Mouse (Mus musculus) liver, postnatal 0 days (tissue): ENCODE measurements at regions not wholly inside any gene's neighbourhood (a gene's known extent, or its start where the extent isn't known, plus 50 kb on each side); places are given as distances from the start of the nearest gene placed in this dataset.
"Not testable (repeated sequence)": the region's sequence is repeated elsewhere in the genome, so short reads cannot be mapped to it uniquely, and the experiment has no call there.

Experiments
- ATAC-seq: fragments of 200-750 bp; cut with Nextera tagmentation; 2 replicates; pipeline ENCODE4 v1.8.0; 2017; ENCODE audit warnings: mild to moderate bottlenecking, moderate library complexity
- DNase-seq: peaks from one replicate; pipeline ENCODE4 v3.0.0-alpha.2; 2016
- H3K27ac ChIP-seq: fragments of 300-500 bp; sonication (generic); 2 replicates; pipeline ENCODE4 v1.5.1; 2014; ENCODE audit warnings: antibody characterized with exemption, moderate library complexity, mild to moderate bottlenecking, low read depth
- H3K27me3 ChIP-seq: fragments of 300-500 bp; sonication (generic); 2 replicates; pipeline ENCODE4 v1.6.1; 2014; ENCODE audit warnings: low read length, control low read depth, mixed read lengths; ENCODE audit not compliant: insufficient read depth
- H3K36me3 ChIP-seq: fragments of 300-500 bp; sonication (generic); replicated peaks from 2 replicates; pipeline ENCODE4 v1.6.1; 2014; ENCODE audit warnings: mild to moderate bottlenecking, control low read depth, low read length, moderate library complexity, mixed read lengths; ENCODE audit not compliant: insufficient read depth
- H3K4me1 ChIP-seq: fragments of 300-500 bp; sonication (generic); 2 replicates; pipeline ENCODE4 v1.6.1; 2014; ENCODE audit warnings: antibody characterized with exemption, mild to moderate bottlenecking, control low read depth; ENCODE audit not compliant: insufficient read depth
- H3K4me2 ChIP-seq: fragments of 300-500 bp; sonication (generic); 2 replicates; pipeline ENCODE4 v1.6.1; 2014; ENCODE audit warnings: low read depth, mild to moderate bottlenecking, low read length, moderate library complexity, mixed read lengths
- H3K4me3 ChIP-seq: fragments of 300-500 bp; sonication (generic); 2 replicates; pipeline ENCODE4 v1.5.1; 2014; ENCODE audit warnings: low read depth, low read length
- H3K9ac ChIP-seq: fragments of 300-500 bp; sonication (generic); replicated peaks from 2 replicates; pipeline ENCODE4 v1.6.1; 2014; ENCODE audit warnings: mild to moderate bottlenecking, moderate library complexity
- H3K9me3 ChIP-seq: fragments of 300-500 bp; sonication (generic); 2 replicates; pipeline ENCODE4 v1.6.1; 2016; ENCODE audit warnings: mild to moderate bottlenecking, control low read depth, low read length, mixed read lengths
- CTCF ChIP-seq: sonication (generic); IDR thresholded peaks from 2 replicates; pipeline ENCODE4 v1.5.1; 2016; ENCODE audit warnings: antibody characterized with exemption, low read depth
- EP300 ChIP-seq: IDR thresholded peaks from 2 replicates; pipeline ENCODE4 v1.6.1; 2016; ENCODE audit warnings: antibody characterized with exemption, low read depth, mild to moderate bottlenecking
- WGBS: fragments of 180-500 bp; shearing (Covaris S2); extraction: QIAGEN DNeasy Blood & Tissue Kit; methylation state at CpG from one replicate; pipeline ENCODE4 v1.1.7; 2014; ENCODE audit not compliant: insufficient replicate concordance; 5-methylcytosine and 5-hydroxymethylcytosine counted together

- no peak for TF ChIP-seq CTCF
- TF ChIP-seq EP300, result no peak
- H3K27me3 ChIP-seq, result no peaks in the 10 kb centered on the region
- no peaks in the 10 kb centered on the region for H3K4me1 ChIP-seq
- no peaks in the 10 kb centered on the region for H3K36me3 ChIP-seq
- no peak for ATAC-seq
- no peaks in the 10 kb centered on the region for H3K9me3 ChIP-seq
- no peak overlapping the region for H3K27ac ChIP-seq
- no peak overlapping the region for H3K9ac ChIP-seq
- no peak overlapping the region for H3K4me2 ChIP-seq
- DNase-seq, result no peak
- no peak overlapping the region for H3K4me3 ChIP-seq
Observed at GRCm38 (mm10) chr1:47272131-47272530, 379.5 kb upstream of the Slc39a10 start.

GRCm38 (mm10) chr1:47263611-47264010 is 371.0 kb upstream of the Slc39a10 start:
- Histone ChIP-seq H3K4me2 (no peak overlapping the region), H3K27me3 (no peaks in the 10 kb centered on the region), H3K4me3 (no peak overlapping the region), H3K9me3 (no peaks in the 10 kb centered on the region), H3K27ac (no peak overlapping the region), H3K9ac (no peak overlapping the region), H3K36me3 (no peaks in the 10 kb centered on the region), H3K4me1 (no peaks in the 10 kb centered on the region)
- TF ChIP-seq EP300 (no peak), CTCF (no peak)
- 47% methylated on average over 1 of the region's 1 CpGs for WGBS
- DNase-seq, result no peak
- ATAC-seq, result no peak

- ATAC-seq (no peak), DNase-seq (no peak)
- Histone ChIP-seq H3K9me3 (no peaks in the 10 kb centered on the region), H3K4me3 (no peak overlapping the region), H3K9ac (no peak overlapping the region), H3K27ac (no peak overlapping the region), H3K4me2 (no peak overlapping the region), H3K27me3 (no peaks in the 10 kb centered on the region), H3K36me3 (no peaks in the 10 kb centered on the region), H3K4me1 (no peaks in the 10 kb centered on the region)
- 65% methylated on average over 3 of the region's 3 CpGs for WGBS
- TF ChIP-seq EP300 (no peak), CTCF (no peak)
Observed at GRCm38 (mm10) chr1:47261505-47262130, 369.0 kb upstream of the Slc39a10 start.

DNA sequence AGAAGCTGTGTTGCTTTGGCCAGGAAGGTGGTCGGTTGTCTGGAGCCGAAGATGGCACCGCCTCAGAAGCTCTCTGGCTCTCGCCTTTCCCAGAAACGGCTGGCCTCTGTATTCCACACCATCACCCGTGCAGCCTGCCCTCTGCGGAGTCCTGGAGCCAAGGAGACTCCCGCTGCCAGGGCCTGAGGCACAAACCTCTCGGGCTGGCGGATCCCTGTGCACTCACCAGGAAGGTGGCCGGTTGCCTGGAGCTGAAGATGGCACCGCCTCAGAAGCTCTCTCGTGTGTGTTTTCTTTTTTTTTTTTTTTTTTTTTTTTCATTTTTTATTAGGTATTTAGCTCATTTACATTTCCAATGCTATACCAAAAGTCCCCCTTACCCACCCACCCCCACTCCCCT is 358.1 kb upstream of the Slc39a10 start:
- ATAC-seq, result not testable (repeated sequence)

GRCm38 (mm10) chr1:47217088-47217487 is 324.4 kb upstream of the Slc39a10 start:
- no peak for ATAC-seq

More for the DNA sequence above, 358.1 kb upstream of the Slc39a10 start:
- not testable (repeated sequence) for H3K36me3 ChIP-seq, H3K4me1 ChIP-seq, H3K27ac ChIP-seq, DNase-seq, H3K9ac ChIP-seq, H3K4me2 ChIP-seq, H3K9me3 ChIP-seq, H3K27me3 ChIP-seq, H3K4me3 ChIP-seq
- 65% methylated on average over 9 of the region's 13 CpGs for WGBS

DNA sequence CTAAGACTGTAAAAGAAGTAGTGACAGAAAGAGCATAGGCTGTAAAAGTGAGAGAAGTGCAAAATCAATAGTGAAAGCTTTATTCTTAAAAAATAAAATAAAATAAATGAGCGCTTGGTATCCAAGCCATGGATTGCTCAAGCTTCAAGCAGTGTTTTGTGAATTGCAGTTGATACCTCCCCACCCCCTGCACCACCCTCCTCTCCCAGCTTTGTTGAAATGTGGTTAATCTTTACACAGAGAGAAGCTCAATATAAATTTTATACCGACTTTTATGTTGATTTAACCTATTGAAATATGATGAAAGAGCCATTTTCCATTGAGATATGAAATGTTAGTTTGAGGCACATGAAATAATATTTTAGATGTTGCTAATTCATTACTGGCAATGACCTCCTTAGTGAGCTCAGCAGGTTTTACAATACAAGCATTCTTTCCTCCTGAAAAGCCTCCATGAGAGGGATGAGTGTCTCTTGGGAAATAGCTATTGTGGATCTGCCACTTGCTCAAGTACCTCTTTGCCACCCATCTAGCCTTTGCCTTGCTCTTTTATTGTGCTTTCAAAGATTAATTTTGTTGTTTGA is 323.9 kb upstream of the Slc39a10 start:
- 55% methylated on average over 2 of the region's 2 CpGs for WGBS
- DNase-seq, result no peak
- TF ChIP-seq CTCF, result no peak
- TF ChIP-seq EP300, result no peak

More at GRCm38 (mm10) chr1:47217088-47217487, 324.4 kb upstream of the Slc39a10 start:
- TF ChIP-seq EP300 (no peak), CTCF (no peak)
- H3K4me1 ChIP-seq, result no peaks in the 10 kb centered on the region
- 51% methylated on average over 2 of the region's 2 CpGs for WGBS
- H3K27me3 ChIP-seq, result no peaks in the 10 kb centered on the region
- no peaks in the 10 kb centered on the region for H3K9me3 ChIP-seq
- H3K9ac ChIP-seq, result no peak overlapping the region
- DNase-seq, result no peak
- no peak overlapping the region for H3K27ac ChIP-seq
- H3K4me3 ChIP-seq, result no peak overlapping the region
- no peak overlapping the region for H3K4me2 ChIP-seq
- H3K36me3 ChIP-seq, result no peaks in the 10 kb centered on the region

More for the DNA sequence above, 323.9 kb upstream of the Slc39a10 start:
- no peak overlapping the region for H3K4me2 ChIP-seq
- H3K27ac ChIP-seq, result no peak overlapping the region
- no peaks in the 10 kb centered on the region for H3K27me3 ChIP-seq
- no peak overlapping the region for H3K4me3 ChIP-seq
- H3K9me3 ChIP-seq, result no peaks in the 10 kb centered on the region
- H3K9ac ChIP-seq, result no peak overlapping the region
- no peaks in the 10 kb centered on the region for H3K36me3 ChIP-seq
- ATAC-seq, result no peak
- H3K4me1 ChIP-seq, result no peaks in the 10 kb centered on the region
